Comparison of ENCODE assay signal across 10 mouse cellular contexts in the genomic region with DNA sequence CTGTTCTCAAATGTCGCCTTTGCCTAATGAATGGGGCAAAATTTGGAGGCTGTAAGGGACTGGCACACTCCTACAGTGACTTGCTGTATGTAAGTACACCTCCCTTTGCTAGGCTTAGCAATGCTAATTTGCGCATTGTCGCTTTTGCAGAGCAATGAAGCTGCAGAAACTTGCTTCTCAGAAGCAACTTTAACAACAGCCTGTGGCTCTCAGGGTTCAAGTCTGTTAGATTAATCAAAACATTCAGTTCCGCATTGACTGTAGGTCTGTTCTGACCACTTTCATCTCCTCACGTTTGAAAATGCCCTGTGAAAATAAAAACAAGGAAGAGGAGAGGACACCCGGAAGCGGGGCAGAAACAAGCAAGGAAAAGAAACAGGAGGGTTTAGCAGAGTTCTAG. TPM values are rescaled to one million over a fixed set of nuclear protein-coding genes. Genes with fewer than 3 reads are reported as not detected.
DNase-seq lines count a peak whose midpoint lies in the region; ATAC-seq lines count a peak whose summit lies in the region.
"Had no signal": no experiment of that assay in that cellular context is flagged by ENCODE, and none has a peak within 500 bp of the region (broad histone marks: within the 10 kb centered on the region; RNA-seq: fewer than 3 reads in every experiment).

No protein-coding gene starts in this region.

- H3K27ac ChIP-seq in heart, embryonic 13.5 days (replicated peaks) = no peak overlapping the region
- H3K27ac ChIP-seq in midbrain, embryonic 11.5 days (ENCODE audit: low read depth, low read length) = no peak overlapping the region
- no peak overlapping the region for H3K27ac ChIP-seq in midbrain, embryonic 15.5 days
- peak overlapping the region; percentile 62 for H3K27ac ChIP-seq in intestine, embryonic 16.5 days (ENCODE audit: low read length)
- peak overlapping the region; percentile 6; the same call in 1 of the 2 replicates for H3K27ac ChIP-seq in stomach, embryonic 15.5 days

- H3K4me2 ChIP-seq in heart, embryonic 13.5 days = peak overlapping the region; percentile 85
- no peak overlapping the region for H3K4me2 ChIP-seq in midbrain, embryonic 11.5 days
- H3K4me2 ChIP-seq in midbrain, embryonic 15.5 days = no peak overlapping the region
- peak overlapping the region; percentile 74 for H3K4me2 ChIP-seq in intestine, embryonic 16.5 days (ENCODE audit: low read depth, low read length)
- H3K4me2 ChIP-seq in stomach, embryonic 15.5 days = peak overlapping the region; percentile 87

- no peaks in the 10 kb centered on the region for H3K9me3 ChIP-seq in heart, embryonic 13.5 days
- H3K9me3 ChIP-seq in midbrain, embryonic 11.5 days (ENCODE audit: control insufficient read depth, low read length) = no peaks in the 10 kb centered on the region
- H3K9me3 ChIP-seq in midbrain, embryonic 15.5 days = no peaks in the 10 kb centered on the region
- no peaks in the 10 kb centered on the region for H3K9me3 ChIP-seq in intestine, embryonic 16.5 days (ENCODE audit: control insufficient read depth, low read length)
- H3K9me3 ChIP-seq in stomach, embryonic 15.5 days = no peaks in the 10 kb centered on the region

- peaks cover 35% of the 10 kb centered on the region for H3K4me1 ChIP-seq in heart, embryonic 13.5 days
- peaks cover 11% of the 10 kb centered on the region for H3K4me1 ChIP-seq in midbrain, embryonic 11.5 days (ENCODE audit: control insufficient read depth, insufficient read depth, low read length)
- peaks cover 26% of the 10 kb centered on the region for H3K4me1 ChIP-seq in midbrain, embryonic 15.5 days
- peaks cover 14% of the 10 kb centered on the region; the same call in 1 of the 2 replicates for H3K4me1 ChIP-seq in intestine, embryonic 16.5 days (ENCODE audit: control insufficient read depth, insufficient read depth, low read length)
- H3K4me1 ChIP-seq in stomach, embryonic 15.5 days = peaks cover 12% of the 10 kb centered on the region; the same call in 1 of the 2 replicates

- no peak for ATAC-seq in heart, embryonic 13.5 days (ENCODE audit: extremely low read depth, insufficient number of reproducible peaks, low FRiP score, low TSS enrichment)
- ATAC-seq in midbrain, embryonic 11.5 days (ENCODE audit: low FRiP score) = no peak
- ATAC-seq in midbrain, embryonic 15.5 days (replicated peaks) = no peak
- ATAC-seq in intestine, embryonic 16.5 days = no peak
- ATAC-seq in stomach, embryonic 15.5 days (ENCODE audit: insufficient read depth, low FRiP score, low read depth) = no peak
- ATAC-seq in CD4-positive, CD25-positive, alpha-beta regulatory T cell, adult 4 months = no peak

- H3K4me3 ChIP-seq in heart, embryonic 13.5 days = peak overlapping the region; percentile 54
- no peak overlapping the region for H3K4me3 ChIP-seq in midbrain, embryonic 11.5 days (ENCODE audit: low read depth, low read length)
- H3K4me3 ChIP-seq in midbrain, embryonic 15.5 days = no peak overlapping the region
- H3K4me3 ChIP-seq in intestine, embryonic 16.5 days (ENCODE audit: low read length) = peak overlapping the region; percentile 71
- peak overlapping the region; percentile 50 for H3K4me3 ChIP-seq in stomach, embryonic 15.5 days (replicated peaks)

- no peak for DNase-seq in heart, postnatal 10 days
- peak; percentile 96 for DNase-seq in midbrain, embryonic 11.5 days (ENCODE audit: low spot score, missing footprints)
- no peak for DNase-seq in urinary bladder, adult 18-20 months (ENCODE audit: low spot score in 2 of 2)
- DNase-seq: kidney, adult 2 months had no signal

- 8% methylated on average over 7 of the region's 7 CpGs for WGBS in heart, embryonic 13.5 days
- WGBS in midbrain, embryonic 11.5 days = under 1% methylated on average over 7 of the region's 7 CpGs
- WGBS in midbrain, embryonic 15.5 days = 5% methylated on average over 7 of the region's 7 CpGs
- 17% methylated on average over 7 of the region's 7 CpGs for WGBS in intestine, embryonic 16.5 days
- whole genome bisulfite sequencing in stomach, embryonic 15.5 days = 17% methylated on average over 7 of the region's 7 CpGs

- H3K27me3 ChIP-seq in heart, embryonic 13.5 days (replicated peaks) = peaks cover 79% of the 10 kb centered on the region
- H3K27me3 ChIP-seq in midbrain, embryonic 11.5 days (ENCODE audit: control insufficient read depth, insufficient read depth, low read length) = peaks cover 70% of the 10 kb centered on the region
- H3K27me3 ChIP-seq in midbrain, embryonic 15.5 days (replicated peaks) = peaks cover 66% of the 10 kb centered on the region
- H3K27me3 ChIP-seq in intestine, embryonic 16.5 days (replicated peaks; ENCODE audit: control insufficient read depth, insufficient read depth, low read length) = peaks cover 8% of the 10 kb centered on the region; the same call in 1 of the 2 replicates
- peaks cover 49% of the 10 kb centered on the region for H3K27me3 ChIP-seq in stomach, embryonic 15.5 days (replicated peaks)

- no peak overlapping the region for H3K9ac ChIP-seq in heart, embryonic 13.5 days
- H3K9ac ChIP-seq in midbrain, embryonic 11.5 days (ENCODE audit: low read length) = no peak overlapping the region
- H3K9ac ChIP-seq in midbrain, embryonic 15.5 days = no peak overlapping the region
- peak overlapping the region; percentile 85 for H3K9ac ChIP-seq in intestine, embryonic 16.5 days (ENCODE audit: low read depth, low read length)
- no peak overlapping the region for H3K9ac ChIP-seq in stomach, embryonic 15.5 days

- H3K36me3 ChIP-seq in heart, embryonic 13.5 days = no peaks in the 10 kb centered on the region
- no peaks in the 10 kb centered on the region for H3K36me3 ChIP-seq in midbrain, embryonic 11.5 days (ENCODE audit: control insufficient read depth, insufficient read depth, low read length)
- H3K36me3 ChIP-seq in midbrain, embryonic 15.5 days (replicated peaks) = no peaks in the 10 kb centered on the region
- H3K36me3 ChIP-seq in intestine, embryonic 16.5 days (ENCODE audit: control insufficient read depth, insufficient read depth, low read length) = no peaks in the 10 kb centered on the region
- H3K36me3 ChIP-seq in stomach, embryonic 15.5 days = no peaks in the 10 kb centered on the region

- intact Hi-C loops in heart, postnatal 10 days (cut with DNase I) = loop anchor here (2.0 to 10.0 kb wide), 4 partner anchors 25 to 391 kb away; no protein-coding TSS in a partner anchor

RNA-seq across cellular contexts. Expression of gene Nr5a2, which starts 14.8 kb away (rescaled TPM):
- polyA plus RNA-seq in heart, embryonic 13.5 days (2015; fragmentation: Nextera tagmentation; extraction: Ambion mirVana) = 0.39 and 0.40 TPM in 2 replicates
- total RNA-seq in heart, postnatal 10 days (2021) = 1 to 10 TPM; 3.3 to 4.4 TPM
- 0.40 and 0.52 TPM in 2 replicates for polyA plus RNA-seq in midbrain, embryonic 11.5 days (2014; fragmentation: Nextera tagmentation; extraction: Ambion mirVana)
- polyA plus RNA-seq in midbrain, embryonic 15.5 days (2015; fragmentation: Nextera tagmentation; extraction: Ambion mirVana) = 1.1 and 1.5 TPM in 2 replicates
- polyA plus RNA-seq in intestine, embryonic 16.5 days (2015; fragmentation: Nextera tagmentation; extraction: Ambion mirVana) = 8.4 and 9.0 TPM in 2 replicates
- 6.3 and 8.1 TPM in 2 replicates for polyA plus RNA-seq in stomach, embryonic 15.5 days (2015; fragmentation: Nextera tagmentation; extraction: Ambion mirVana)
- under 1 TPM in 1 of 2 experiments, not detected in 1; 0.07 TPM for polyA plus RNA-seq in CD4-positive, CD25-positive, alpha-beta regulatory T cell, adult 4 months (2017; shearing (Covaris generic))
- total RNA-seq: megakaryocyte-erythroid progenitor cell, adult 5-6 weeks had no signal

Comparison
In these comparisons a context has a peak if more than half of its experiments do, and no peak if none do; other contexts are left out.
1. H3K27ac ChIP-seq: peak in intestine, embryonic 16.5 days (single experiment) and stomach, embryonic 15.5 days (single experiment); none in heart, embryonic 13.5 days (single experiment), midbrain, embryonic 11.5 days (single experiment) and midbrain, embryonic 15.5 days (single experiment).
2. H3K4me2 ChIP-seq: peak in heart, embryonic 13.5 days (single experiment), intestine, embryonic 16.5 days (single experiment) and stomach, embryonic 15.5 days (single experiment); none in midbrain, embryonic 11.5 days (single experiment) and midbrain, embryonic 15.5 days (single experiment).
3. H3K4me3 ChIP-seq: peak in heart, embryonic 13.5 days (single experiment), intestine, embryonic 16.5 days (single experiment) and stomach, embryonic 15.5 days (single experiment); none in midbrain, embryonic 11.5 days (single experiment) and midbrain, embryonic 15.5 days (single experiment).